Mouse (Mus musculus) neural tube, embryonic 15.5 days (tissue): ENCODE data around the gene Rimklb. TPM values are rescaled to one million over a fixed set of nuclear protein-coding genes. Genes with fewer than 3 reads are reported as not detected.

Experiments used
- ATAC-seq: fragments of 200-750 bp; cut with Nextera tagmentation; 2 replicates; pipeline ENCODE4 v1.8.0; 2017; ENCODE audit warnings: mild to moderate bottlenecking, moderate TSS enrichment, moderate library complexity; ENCODE audit not compliant: low FRiP score
- H3K27ac ChIP-seq: fragments of 300-500 bp; sonication (generic); replicated peaks from 2 replicates; pipeline ENCODE4 v1.5.1; 2015; ENCODE audit warnings: mild to moderate bottlenecking, inconsistent platforms
- H3K27me3 ChIP-seq: fragments of 300-500 bp; sonication (generic); replicated peaks from 2 replicates; pipeline ENCODE4 v1.6.1; 2015; ENCODE audit warnings: inconsistent platforms
- H3K36me3 ChIP-seq: fragments of 300-500 bp; sonication (generic); 2 replicates; pipeline ENCODE4 v1.6.1; 2015; ENCODE audit warnings: inconsistent platforms
- H3K4me1 ChIP-seq: fragments of 300-500 bp; sonication (generic); 2 replicates; pipeline ENCODE4 v1.6.1; 2015; ENCODE audit warnings: inconsistent platforms
- H3K4me2 ChIP-seq: fragments of 300-500 bp; sonication (generic); 2 replicates; pipeline ENCODE4 v1.6.1; 2015; ENCODE audit warnings: inconsistent platforms, mild to moderate bottlenecking, moderate library complexity
- H3K4me3 ChIP-seq: fragments of 300-500 bp; sonication (generic); replicated peaks from 2 replicates; pipeline ENCODE4 v1.5.1; 2015; ENCODE audit warnings: mild to moderate bottlenecking, inconsistent platforms
- H3K9ac ChIP-seq: fragments of 300-500 bp; sonication (generic); replicated peaks from 2 replicates; pipeline ENCODE4 v1.6.1; 2015; ENCODE audit warnings: mild to moderate bottlenecking, inconsistent platforms
- H3K9me3 ChIP-seq: fragments of 300-500 bp; sonication (generic); replicated peaks from 2 replicates; pipeline ENCODE4 v1.6.1; 2016; ENCODE audit warnings: inconsistent platforms
- WGBS: fragments of 180-500 bp; shearing (Covaris S2); methylation state at CpG from one replicate; pipeline ENCODE4 v1.1.7; 2015; ENCODE audit warnings: mixed read lengths; 5-methylcytosine and 5-hydroxymethylcytosine counted together
- polyA plus RNA-seq: library from polyadenylated mRNA; unstranded; fragments of >200 nt; fragmentation: Nextera tagmentation; extraction: Ambion mirVana; gene quantifications from 2 replicates; pipeline ENCODE4 v1.2.1, GENCODE M21; 2015

The Rimklb gene
- polyA plus RNA-seq, 1 experiment from 2014 or later = 103 TPM

- Histone ChIP-seq H3K36me3 (peaks cover 57% of the 10 kb centered on the region), H3K9me3 (no peaks in the 10 kb centered on the region), H3K27me3 (no peaks in the 10 kb centered on the region), H3K4me1 (no peaks in the 10 kb centered on the region), H3K4me3 (no peak overlapping the region), H3K27ac (no peak overlapping the region), H3K4me2 (no peak overlapping the region), H3K9ac (no peak overlapping the region)
- WGBS = 92% methylated on average over 15 of the region's 15 CpGs
- no peak for ATAC-seq
These were observed 29.4 kb downstream of the Rimklb start for GRCm38 (mm10) chr6:122469030-122469640.

DNA sequence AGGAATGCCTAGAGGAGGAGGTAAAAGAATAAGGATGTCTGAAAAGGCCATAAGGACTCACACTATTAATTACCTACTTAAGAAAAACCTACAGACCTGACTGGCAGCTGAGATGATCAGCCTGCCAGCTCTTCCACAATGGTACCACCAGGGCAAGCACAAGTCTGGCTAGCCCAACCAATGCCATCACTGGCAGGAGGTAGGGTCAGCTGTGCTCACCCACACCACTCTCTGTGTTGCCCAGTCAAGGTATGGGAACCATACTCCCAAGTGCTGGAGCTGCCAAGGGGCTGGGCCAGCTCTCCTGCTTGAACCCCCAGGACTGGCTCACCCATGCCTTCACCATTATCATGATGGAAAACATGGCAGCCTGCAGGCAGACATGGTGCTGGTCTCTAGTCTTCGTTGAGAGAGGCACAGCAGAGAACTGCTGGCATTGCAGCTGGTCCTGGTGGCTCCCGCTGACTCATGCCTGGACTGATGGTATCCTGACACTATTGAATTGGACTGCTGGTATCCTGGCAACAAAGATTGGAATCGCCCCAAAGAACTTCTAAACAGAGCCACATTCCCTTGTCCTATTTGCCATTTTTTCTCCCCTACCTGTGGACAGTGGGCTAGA is 32.4 kb downstream of the Rimklb start:
- Histone ChIP-seq H3K9ac (no peak overlapping the region), H3K36me3 (peaks cover 59% of the 10 kb centered on the region), H3K27me3 (no peaks in the 10 kb centered on the region), H3K9me3 (no peaks in the 10 kb centered on the region), H3K27ac (no peak overlapping the region), H3K4me2 (no peak overlapping the region), H3K4me1 (no peaks in the 10 kb centered on the region), H3K4me3 (no peak overlapping the region)
- no peak for ATAC-seq
- WGBS = 65% methylated on average over 3 of the region's 3 CpGs

- no peaks in the 10 kb centered on the region for H3K4me1 ChIP-seq
- no peak overlapping the region for H3K9ac ChIP-seq
- H3K27ac ChIP-seq = no peak overlapping the region
- H3K4me3 ChIP-seq = no peak overlapping the region
- H3K9me3 ChIP-seq = no peaks in the 10 kb centered on the region
- H3K4me2 ChIP-seq = no peak overlapping the region
- ATAC-seq = no peak
- H3K36me3 ChIP-seq = peaks cover 56% of the 10 kb centered on the region
- no peaks in the 10 kb centered on the region for H3K27me3 ChIP-seq
- WGBS = 98% methylated on average over 8 of the region's 8 CpGs
These were observed 39.4 kb downstream of the Rimklb start for GRCm38 (mm10) chr6:122458946-122459693.

GRCm38 (mm10) chr6:122447848-122448247 is 50.7 kb downstream of the Rimklb start:
- Histone ChIP-seq H3K9me3 (no peaks in the 10 kb centered on the region), H3K27me3 (no peaks in the 10 kb centered on the region), H3K4me2 (no peak overlapping the region), H3K36me3 (peaks cover 23% of the 10 kb centered on the region), H3K4me3 (no peak overlapping the region), H3K9ac (no peak overlapping the region), H3K27ac (no peak overlapping the region), H3K4me1 (no peaks in the 10 kb centered on the region)
- 94% methylated on average over 7 of the region's 7 CpGs for WGBS
- no peak for ATAC-seq

- no peaks in the 10 kb centered on the region for H3K9me3 ChIP-seq
- peaks cover 20% of the 10 kb centered on the region for H3K36me3 ChIP-seq
- no peak overlapping the region for H3K27ac ChIP-seq
- no peaks in the 10 kb centered on the region for H3K27me3 ChIP-seq
- no peak for ATAC-seq
- H3K4me3 ChIP-seq = no peak overlapping the region
- H3K4me1 ChIP-seq = no peaks in the 10 kb centered on the region
- no peak overlapping the region for H3K9ac ChIP-seq
- WGBS = 90% methylated on average over 6 of the region's 6 CpGs
- H3K4me2 ChIP-seq = no peak overlapping the region
These were observed 53.3 kb downstream of the Rimklb start for GRCm38 (mm10) chr6:122445215-122445614.

GRCm38 (mm10) chr6:122440632-122441226 is 57.8 kb downstream of the Rimklb start:
- 45% methylated on average over 4 of the region's 4 CpGs for WGBS

GRCm38 (mm10) chr6:122439249-122439648 is 59.3 kb downstream of the Rimklb start:
- Histone ChIP-seq H3K36me3 (no peaks in the 10 kb centered on the region), H3K9me3 (no peaks in the 10 kb centered on the region), H3K4me3 (no peak overlapping the region), H3K4me2 (no peak overlapping the region), H3K4me1 (no peaks in the 10 kb centered on the region), H3K9ac (no peak overlapping the region), H3K27ac (no peak overlapping the region), H3K27me3 (no peaks in the 10 kb centered on the region)
- no peak for ATAC-seq
- WGBS = 81% methylated on average over 4 of the region's 4 CpGs

More at GRCm38 (mm10) chr6:122440632-122441226, 57.8 kb downstream of the Rimklb start:
- Histone ChIP-seq H3K4me3 (no peak overlapping the region), H3K27ac (no peak overlapping the region), H3K27me3 (no peaks in the 10 kb centered on the region), H3K36me3 (no peaks in the 10 kb centered on the region), H3K4me2 (no peak overlapping the region), H3K4me1 (no peaks in the 10 kb centered on the region), H3K9me3 (no peaks in the 10 kb centered on the region), H3K9ac (no peak overlapping the region)
- 0 out of 2 replicates have a peak, but pooled peaks have one; percentile 46 for ATAC-seq

DNA sequence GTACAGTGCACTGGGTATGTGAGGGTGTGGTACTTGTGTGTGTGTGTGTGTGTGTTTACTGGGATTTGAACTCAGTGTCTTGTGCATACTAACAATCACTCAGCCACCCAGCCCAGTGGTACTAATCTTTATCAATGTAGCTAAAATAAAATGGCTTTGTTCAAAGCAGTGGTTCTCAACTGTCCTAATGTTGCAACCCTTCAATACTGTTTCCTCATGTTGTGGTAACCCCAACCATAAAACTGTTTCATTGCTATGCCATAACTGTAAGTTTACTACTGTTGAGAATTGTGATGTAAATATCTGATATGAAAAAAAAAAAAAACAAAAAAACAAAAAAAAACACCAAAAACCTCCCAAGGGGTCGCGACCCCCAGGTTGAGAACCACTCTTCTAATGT is 63.3 kb downstream of the Rimklb start:
- Histone ChIP-seq H3K27me3 (no peaks in the 10 kb centered on the region), H3K9me3 (no peaks in the 10 kb centered on the region), H3K9ac (no peak overlapping the region), H3K36me3 (no peaks in the 10 kb centered on the region), H3K4me1 (no peaks in the 10 kb centered on the region), H3K27ac (no peak overlapping the region), H3K4me3 (no peak overlapping the region), H3K4me2 (no peak overlapping the region)
- ATAC-seq = no peak
- 100% methylated on average over 2 of the region's 2 CpGs for WGBS

GRCm38 (mm10) chr6:122427456-122427855 is 71.1 kb downstream of the Rimklb start:
- no peak for ATAC-seq
- Histone ChIP-seq H3K27ac (no peak overlapping the region), H3K4me3 (no peak overlapping the region), H3K36me3 (no peaks in the 10 kb centered on the region), H3K9ac (no peak overlapping the region), H3K27me3 (no peaks in the 10 kb centered on the region), H3K9me3 (no peaks in the 10 kb centered on the region), H3K4me1 (no peaks in the 10 kb centered on the region), H3K4me2 (no peak overlapping the region)
- 81% methylated on average over 7 of the region's 7 CpGs for WGBS

GRCm38 (mm10) chr6:122417015-122417414 is 81.5 kb downstream of the Rimklb start:
- no peaks in the 10 kb centered on the region for H3K36me3 ChIP-seq
- no peak overlapping the region for H3K4me2 ChIP-seq
- H3K9ac ChIP-seq = no peak overlapping the region
- peak; percentile 49; the same call in 1 of the 2 replicates for ATAC-seq
- no peak overlapping the region for H3K27ac ChIP-seq
- WGBS = 56% methylated on average over 7 of the region's 7 CpGs
- H3K27me3 ChIP-seq = no peaks in the 10 kb centered on the region
- no peak overlapping the region for H3K4me3 ChIP-seq
- peaks cover 6% of the 10 kb centered on the region; the same call in 1 of the 2 replicates for H3K4me1 ChIP-seq
- no peaks in the 10 kb centered on the region for H3K9me3 ChIP-seq

- Histone ChIP-seq H3K9me3 (no peaks in the 10 kb centered on the region), H3K36me3 (no peaks in the 10 kb centered on the region), H3K4me1 (peaks cover 6% of the 10 kb centered on the region; the same call in 1 of the 2 replicates), H3K4me2 (no peak overlapping the region), H3K27me3 (no peaks in the 10 kb centered on the region), H3K4me3 (no peak overlapping the region), H3K9ac (no peak overlapping the region), H3K27ac (no peak overlapping the region; the same call in 1 of the 2 replicates)
- ATAC-seq = no peak
- WGBS = 40% methylated on average over 4 of the region's 4 CpGs
These were observed 82.2 kb downstream of the Rimklb start for GRCm38 (mm10) chr6:122416347-122416746.
